Mouse (Mus musculus): ENCODE data around the gene Card14. TPM values are rescaled to one million over a fixed set of nuclear protein-coding genes. Genes with fewer than 3 reads are reported as not detected.
A peak's percentile ranks its signal among the peaks of the same experiment; 100 is the strongest.

Card14 gene
- total and polyA plus RNA-seq, 3 experiments = 0.16 to 1.1 TPM; not detected in 1

GRCm38 (mm10) chr11:119297996-119298395, 9.6 kb upstream of the Card14 start:
- peaks cover 7 to 21% of the 10 kb centered on the region in 2 experiments for H3K4me1 ChIP-seq (ENCODE audit: control insufficient read depth in 1 of 2, insufficient read depth in 2 of 2)
- no peaks in the 10 kb centered on the region for H3K9me3 ChIP-seq (replicated peaks; ENCODE audit: low read length)
- dilution Hi-C loops (cut with MboI; ENCODE audit: extremely low pct_ligation_motif_present, extremely low pct_unique_long_range_greater_than_20kb, low sequenced_read_pairs) (no loop called here), in situ Hi-C loops (cut with MboI; ENCODE audit: low pct_ligation_motif_present, low pct_unique_long_range_greater_than_20kb, low sequenced_read_pairs) (no loop called here)
- H3K27me3 ChIP-seq (replicated peaks) = peaks cover 24% of the 10 kb centered on the region
- H3K4me3 ChIP-seq (replicated peaks in 1 of 3; ENCODE audit: low read depth in 2 of 3, low read length in 2 of 3, poor library complexity in 1 of 3) = peak overlapping the region in 2 of 3 experiments; percentile 7 to 89
- peak overlapping the region; percentile 97 for H3K4me2 ChIP-seq (ENCODE audit: insufficient read depth, low read depth, poor library complexity, severe bottlenecking)
- no peak for TF ChIP-seq ZC3H11A (IDR thresholded peaks at IDR 0.05; ENCODE audit: low read depth, low read length)
- TF ChIP-seq ELF1 (IDR thresholded peaks at IDR 0.05; ENCODE audit: low read depth, low read length) = peak; percentile 61
- TF ChIP-seq CHD2 (IDR thresholded peaks at IDR 0.05; ENCODE audit: low read length) = no peak
- TF ChIP-seq GABPA (IDR thresholded peaks at IDR 0.05; ENCODE audit: insufficient replicate concordance, low read depth, low read length) = no peak
- TF ChIP-seq ZKSCAN1 (IDR thresholded peaks at IDR 0.05; ENCODE audit: borderline replicate concordance, low read depth, low read length) = no peak
- DNase-seq (ENCODE audit: extremely low read depth) = peak; percentile 33
- peak overlapping the region; percentile 93 for H3K9ac ChIP-seq (ENCODE audit: insufficient read depth, low read depth)
- no peak overlapping the region for H3K27ac ChIP-seq (ENCODE audit: insufficient read depth, low read depth)
- H3K36me3 ChIP-seq (replicated peaks in 1 of 2; ENCODE audit: control insufficient read depth in 1 of 2, insufficient read depth in 1 of 2, low read length in 1 of 2) = peaks cover 50 to 53% of the 10 kb centered on the region in 2 experiments
- peaks cover 41% of the 10 kb centered on the region for H3K79me2 ChIP-seq (replicated peaks; ENCODE audit: control insufficient read depth, extremely low read depth, insufficient read depth, poor library complexity, severe bottlenecking)

GRCm38 (mm10) chr11:119298917-119299316, 8.7 kb upstream of the Card14 start:
- no peak overlapping the region for H3K27ac ChIP-seq (ENCODE audit: insufficient read depth, low read depth)
- peaks cover 41 to 43% of the 10 kb centered on the region in 2 experiments for H3K36me3 ChIP-seq (replicated peaks in 1 of 2; ENCODE audit: control insufficient read depth in 1 of 2, insufficient read depth in 1 of 2, low read length in 1 of 2)
- peak overlapping the region; percentile 93 for H3K9ac ChIP-seq (ENCODE audit: insufficient read depth, low read depth)
- TF ChIP-seq CHD2 (IDR thresholded peaks at IDR 0.05; ENCODE audit: low read length) (0 out of 2 replicates have a peak, but pooled peaks have one; percentile 44), SMC3 (IDR thresholded peaks at IDR 0.05; ENCODE audit: low read depth, low read length) (no peak), POLR2A (IDR thresholded peaks at IDR 0.05; ENCODE audit: low read depth, low read length) (no peak), ZNF384 (IDR thresholded peaks at IDR 0.05; ENCODE audit: low read depth, low read length) (peak; percentile 41; the same call in 1 of the 2 replicates)
- no peaks in the 10 kb centered on the region for H3K9me3 ChIP-seq (replicated peaks; ENCODE audit: low read length)
- dilution Hi-C loops (cut with MboI; ENCODE audit: extremely low pct_ligation_motif_present, extremely low pct_unique_long_range_greater_than_20kb, low sequenced_read_pairs) = no loop called here
- peaks cover 41% of the 10 kb centered on the region for H3K79me2 ChIP-seq (replicated peaks; ENCODE audit: control insufficient read depth, extremely low read depth, insufficient read depth, poor library complexity, severe bottlenecking)
- no peak for DNase-seq (ENCODE audit: extremely low read depth)
- peaks cover 7 to 21% of the 10 kb centered on the region in 2 experiments for H3K4me1 ChIP-seq (ENCODE audit: control insufficient read depth in 1 of 2, insufficient read depth in 2 of 2)
- H3K27me3 ChIP-seq (replicated peaks) = peaks cover 34% of the 10 kb centered on the region
- in situ Hi-C loops (cut with MboI; ENCODE audit: low pct_ligation_motif_present, low pct_unique_long_range_greater_than_20kb, low sequenced_read_pairs) = no loop called here
- H3K4me3 ChIP-seq (replicated peaks in 1 of 3; ENCODE audit: low read depth in 2 of 3, low read length in 2 of 3, poor library complexity in 1 of 3) = peak overlapping the region; percentile 79 to 99 (median 89)
- H3K4me2 ChIP-seq (ENCODE audit: insufficient read depth, low read depth, poor library complexity, severe bottlenecking) = peak overlapping the region; percentile 97

- peak within 1 kb of the TSS; percentile 97 for H3K4me2 ChIP-seq (ENCODE audit: insufficient read depth, low read depth, poor library complexity, severe bottlenecking)
- peak within 1 kb of the TSS; percentile 79 to 99 (median 89) for H3K4me3 ChIP-seq (replicated peaks in 1 of 3; ENCODE audit: low read depth in 2 of 3, low read length in 2 of 3, poor library complexity in 1 of 3)
- H3K9ac ChIP-seq (ENCODE audit: insufficient read depth, low read depth) = peak within 1 kb of the TSS; percentile 93
- peak; percentile 96 for DNase-seq (ENCODE audit: extremely low read depth)
- H3K27ac ChIP-seq (ENCODE audit: insufficient read depth, low read depth) = peak within 1 kb of the TSS; percentile 51
- peaks cover 34 to 36% of the 10 kb centered on the region in 2 experiments for H3K36me3 ChIP-seq (replicated peaks in 1 of 2; ENCODE audit: control insufficient read depth in 1 of 2, insufficient read depth in 1 of 2, low read length in 1 of 2)
- peaks cover 41% of the 10 kb centered on the region for H3K79me2 ChIP-seq (replicated peaks; ENCODE audit: control insufficient read depth, extremely low read depth, insufficient read depth, poor library complexity, severe bottlenecking)
- no peaks in the 10 kb centered on the region for H3K9me3 ChIP-seq (replicated peaks; ENCODE audit: low read length)
- dilution Hi-C loops (cut with MboI; ENCODE audit: extremely low pct_ligation_motif_present, extremely low pct_unique_long_range_greater_than_20kb, low sequenced_read_pairs) (no loop called here), in situ Hi-C loops (cut with MboI; ENCODE audit: low pct_ligation_motif_present, low pct_unique_long_range_greater_than_20kb, low sequenced_read_pairs) (no loop called here)
- peaks cover 41% of the 10 kb centered on the region for H3K27me3 ChIP-seq (replicated peaks)
- peaks cover 7 to 21% of the 10 kb centered on the region in 2 experiments for H3K4me1 ChIP-seq (ENCODE audit: control insufficient read depth in 1 of 2, insufficient read depth in 2 of 2)
- TF ChIP-seq NELFE (IDR thresholded peaks at IDR 0.05; ENCODE audit: low read depth, low read length) (peak; percentile 97), ZC3H11A (IDR thresholded peaks at IDR 0.05; ENCODE audit: low read depth, low read length) (no peak), CHD2 (IDR thresholded peaks at IDR 0.05; ENCODE audit: low read length) (peak; percentile 100), BHLHE40 (IDR thresholded peaks at IDR 0.05; ENCODE audit: low read depth, low read length) (no peak), MAX (IDR thresholded peaks at IDR 0.05; ENCODE audit: low read length) (peak; percentile 73; the same call in 1 of the 2 replicates), KAT2A (IDR thresholded peaks at IDR 0.05; ENCODE audit: insufficient replicate concordance, low read length) (peak; percentile 98), RCOR1 (conservative IDR thresholded peaks at IDR 0.05; ENCODE audit: low read depth, low read length) (no peak; the same call in 1 of the 2 replicates), USF1 (IDR thresholded peaks at IDR 0.05; ENCODE audit: low read depth, low read length) (no peak), GABPA (IDR thresholded peaks at IDR 0.05; ENCODE audit: insufficient replicate concordance, low read depth, low read length) (peak; percentile 71; the same call in 1 of the 2 replicates), POLR2A (IDR thresholded peaks at IDR 0.05; ENCODE audit: low read depth, low read length) (peak; percentile 98), SIN3A (IDR thresholded peaks at IDR 0.05; ENCODE audit: low read length) (no peak), JUN (IDR thresholded peaks at IDR 0.05; ENCODE audit: insufficient read depth, low read depth, low read length) (no peak), E2F4 (IDR thresholded peaks at IDR 0.05; ENCODE audit: insufficient replicate concordance, low read depth, low read length) (0 out of 2 replicates have a peak, but pooled peaks have one; percentile 38), TCF12 (IDR thresholded peaks at IDR 0.05; ENCODE audit: low read depth, low read length) (peak; percentile 91), USF2 (conservative IDR thresholded peaks at IDR 0.05; ENCODE audit: low read depth, low read length) (no peak), MAZ (IDR thresholded peaks at IDR 0.05; ENCODE audit: low read depth, low read length) (no peak), ZNF384 (IDR thresholded peaks at IDR 0.05; ENCODE audit: low read depth, low read length) (no peak), JUND (conservative IDR thresholded peaks at IDR 0.05; ENCODE audit: low read depth, low read length) (no peak), MYC (IDR thresholded peaks at IDR 0.05; ENCODE audit: low read depth, low read length) (peak; percentile 60; the same call in 1 of the 2 replicates)
Observed at GRCm38 (mm10) chr11:119299391-119300245, 8.0 kb upstream of the Card14 start, which contains the start of gene Eif4a3. Gene Eif4a3 (minus strand): TSS chr11:119300089.

Measured in CH12.LX (cell line).